Mouse (Mus musculus) cerebellum, adult (tissue): Measurements from ENCODE around the gene Dhx58.

ENCODE experiments used
- ATAC-seq: cut with Nextera tagmentation; 2 replicates; pipeline ENCODE4 v1.9.2; 2017; ENCODE audit warnings: mild to moderate bottlenecking, moderate library complexity, mixed read lengths; ENCODE audit not compliant: insufficient number of reproducible peaks, low FRiP score, low TSS enrichment

Gene Dhx58

GRCm38 (mm10) chr11:100651205-100651604 is 52.9 kb downstream of the Dhx58 start:
- ATAC-seq = no peak

- no peak for ATAC-seq
Measured at GRCm38 (mm10) chr11:100648405-100648804, 55.7 kb downstream of the Dhx58 start.

- no peak for ATAC-seq
Measured at GRCm38 (mm10) chr11:100646265-100646664, 57.8 kb downstream of the Dhx58 start.
